Mouse (Mus musculus) stomach, postnatal 0 days (tissue): ENCODE data around the gene Pate4.
"Not testable (repeated sequence)": the region's sequence is repeated elsewhere in the genome, so short reads cannot be mapped to it uniquely, and the experiment has no call there.

Experiments
- CTCF ChIP-seq: IDR thresholded peaks from 2 replicates; pipeline ENCODE4 v1.5.1; 2016; ENCODE audit warnings: antibody characterized with exemption, low read depth, mild to moderate bottlenecking, moderate library complexity
- EP300 ChIP-seq: optimal IDR thresholded peaks from 2 replicates; pipeline ENCODE3; 2016; ENCODE audit warnings: antibody characterized with exemption

GRCm38 (mm10) chr9:35616784-35617183 lies 5.0 kb upstream of the Pate4 start:
- TF ChIP-seq CTCF, EP300: not testable (repeated sequence)
